Mouse (Mus musculus) C2C12 (cell line): Measurements from ENCODE around the gene Mindy2. TPM values are rescaled to one million over a fixed set of nuclear protein-coding genes. Genes with fewer than 3 reads are reported as not detected.

Experiments used
- H3K27me3 ChIP-seq: one replicate; pipeline ENCODE4 v1.6.1; 2011; ENCODE audit not compliant: control insufficient read depth, insufficient read depth, insufficient read length
- H3K36me3 ChIP-seq: one replicate; pipeline ENCODE4 v1.6.1; 2011; ENCODE audit not compliant: control insufficient read depth, insufficient read depth
- H3K4me3 ChIP-seq: one replicate; pipeline ENCODE4 v1.5.1; 2011; ENCODE audit warnings: mild to moderate bottlenecking, control low read depth; ENCODE audit not compliant: poor library complexity, insufficient read depth, severe bottlenecking
- H3K79me2 ChIP-seq: one replicate; pipeline ENCODE4 v1.6.1; 2011; ENCODE audit not compliant: control insufficient read depth, insufficient read depth
- H3K79me3 ChIP-seq: one replicate; pipeline ENCODE4 v1.6.1; 2011; ENCODE audit warnings: low read depth, control low read depth
- H3ac ChIP-seq: one replicate; pipeline ENCODE3; 2011; ENCODE audit warnings: low read depth; ENCODE audit not compliant: control insufficient read depth, insufficient read length
- CEBPB ChIP-seq: IDR thresholded peaks from one replicate; pipeline ENCODE4 v1.6.1; 2011; ENCODE audit warnings: low read depth, mild to moderate bottlenecking, control low read depth, moderate library complexity
- CTCF ChIP-seq: IDR thresholded peaks from one replicate; pipeline ENCODE4 v1.5.1; 2011; ENCODE audit not compliant: control insufficient read depth, insufficient read depth, insufficient read length
- FOSL1 ChIP-seq: IDR thresholded peaks from one replicate; pipeline ENCODE4 v1.8.0; 2011; ENCODE audit warnings: mild to moderate bottlenecking, low read length; ENCODE audit not compliant: poor library complexity, insufficient read depth, severe bottlenecking
- MAX ChIP-seq: IDR thresholded peaks from one replicate; pipeline ENCODE4 v1.6.1; 2011; ENCODE audit warnings: mild to moderate bottlenecking, control low read depth
- MYOD1 ChIP-seq: IDR thresholded peaks from one replicate; pipeline ENCODE4 v1.6.1; 2011; ENCODE audit warnings: low read depth; ENCODE audit not compliant: control insufficient read depth, insufficient read length
- MYOG ChIP-seq: IDR thresholded peaks from one replicate; pipeline ENCODE4 v1.6.1; 2011; ENCODE audit not compliant: control insufficient read depth, insufficient read length; ENCODE audit errors: extremely low read depth
- USF1 ChIP-seq: IDR thresholded peaks from one replicate; pipeline ENCODE4 v1.6.1; 2011; ENCODE audit warnings: low read depth, mild to moderate bottlenecking, control low read depth, moderate library complexity
- polyA plus RNA-seq: library from polyadenylated mRNA; unstranded; fragments of >200 nt; fragmentation: generic; extraction: Trizol; gene quantifications from one replicate; pipeline ENCODE4 v1.2.1, GENCODE M21; 2012; ENCODE audit warnings: missing spikeins

Mindy2 gene
- polyA plus RNA-seq, 1 experiment: 1.3 TPM

GRCm38 (mm10) chr9:70654496-70654895 is 2.5 kb downstream of the Mindy2 start:
- H3K79me3 ChIP-seq: no peaks in the 10 kb centered on the region
- H3K27me3 ChIP-seq: no peaks in the 10 kb centered on the region
- TF ChIP-seq FOSL1: no peak
- no peak for TF ChIP-seq MAX
- no peak for TF ChIP-seq MYOG
- TF ChIP-seq CEBPB: no peak
- no peak for TF ChIP-seq USF1
- no peak overlapping the region for H3K4me3 ChIP-seq
- no peaks in the 10 kb centered on the region for H3K79me2 ChIP-seq
- H3ac ChIP-seq: no peak overlapping the region
- H3K36me3 ChIP-seq: no peaks in the 10 kb centered on the region

DNA sequence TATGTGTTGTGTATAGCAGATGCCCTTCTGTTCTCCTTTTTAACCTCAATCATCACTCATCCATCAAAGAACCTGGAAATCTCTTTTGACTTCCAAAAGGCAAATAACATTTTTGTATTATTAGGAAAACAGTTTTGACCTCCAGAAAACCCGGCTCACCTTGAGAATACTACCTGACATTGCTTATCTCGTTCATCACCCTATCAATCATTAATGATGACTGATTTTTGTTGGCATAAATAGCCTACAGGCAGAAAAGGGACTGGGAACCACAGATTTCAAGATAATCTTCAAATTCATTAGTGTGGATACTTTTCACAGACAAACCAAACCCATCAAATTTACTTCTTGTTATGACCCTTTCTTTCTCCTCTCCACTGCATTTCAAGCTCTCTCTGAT is 3.1 kb downstream of the Mindy2 start:
- H3K27me3 ChIP-seq: no peaks in the 10 kb centered on the region
- H3K79me3 ChIP-seq: no peaks in the 10 kb centered on the region
- TF ChIP-seq USF1 (no peak), MAX (no peak), MYOD1 (no peak), FOSL1 (no peak), CTCF (no peak), CEBPB (no peak)
- H3ac ChIP-seq: no peak overlapping the region
- no peak overlapping the region for H3K4me3 ChIP-seq
- H3K36me3 ChIP-seq: no peaks in the 10 kb centered on the region
- no peaks in the 10 kb centered on the region for H3K79me2 ChIP-seq

DNA sequence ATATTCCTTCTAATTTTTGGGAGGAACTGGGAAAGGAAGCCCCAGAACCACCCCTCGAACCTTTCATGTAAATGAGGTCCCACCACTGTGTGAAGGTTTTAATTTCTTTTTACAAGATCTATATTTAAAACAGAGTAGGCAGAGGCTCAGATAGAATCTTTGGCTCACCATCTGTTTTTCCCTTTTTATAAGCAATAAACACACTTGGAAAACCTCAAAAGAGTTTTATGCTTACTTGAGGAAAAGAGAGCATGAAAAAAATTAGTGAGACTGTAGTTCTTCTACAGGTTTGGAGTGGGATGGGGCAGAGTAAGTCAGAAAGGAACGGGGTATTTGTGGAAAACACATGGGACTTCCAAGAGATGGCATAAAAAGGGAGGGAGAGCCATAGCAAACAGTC is 4.8 kb downstream of the Mindy2 start:
- Histone ChIP-seq H3ac (no peak overlapping the region), H3K4me3 (no peak overlapping the region), H3K27me3 (no peaks in the 10 kb centered on the region), H3K79me2 (no peaks in the 10 kb centered on the region), H3K79me3 (no peaks in the 10 kb centered on the region), H3K36me3 (no peaks in the 10 kb centered on the region)
- no peak for TF ChIP-seq MAX
- no peak for TF ChIP-seq FOSL1
- no peak for TF ChIP-seq MYOG
- no peak for TF ChIP-seq CTCF
- TF ChIP-seq USF1: no peak
- no peak for TF ChIP-seq CEBPB
- TF ChIP-seq MYOD1: no peak

DNA sequence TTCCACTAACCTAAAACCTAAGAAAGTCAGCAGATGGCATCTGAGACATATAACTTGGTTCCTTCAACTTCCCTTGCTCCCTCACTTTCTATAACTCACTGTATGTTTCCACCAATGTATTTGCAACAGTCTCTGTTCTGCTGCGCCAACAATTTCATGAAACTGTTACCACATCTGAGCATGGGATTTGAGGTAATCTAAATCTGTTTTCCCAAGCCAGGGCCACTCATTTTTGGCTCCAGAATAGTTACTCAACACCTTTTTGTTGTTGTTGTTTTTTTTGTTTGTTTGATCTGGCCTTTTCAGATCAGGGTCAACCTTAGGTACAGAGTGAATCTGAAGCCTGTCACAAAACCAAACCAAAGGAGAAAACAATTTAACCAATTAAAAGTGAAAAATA is 6.0 kb downstream of the Mindy2 start:
- Histone ChIP-seq H3ac (no peak overlapping the region), H3K79me3 (no peaks in the 10 kb centered on the region), H3K27me3 (no peaks in the 10 kb centered on the region), H3K36me3 (no peaks in the 10 kb centered on the region), H3K4me3 (no peak overlapping the region), H3K79me2 (no peaks in the 10 kb centered on the region)
- no peak for TF ChIP-seq MYOD1
- no peak for TF ChIP-seq CTCF
- no peak for TF ChIP-seq MYOG
- no peak for TF ChIP-seq USF1
- TF ChIP-seq CEBPB: no peak

GRCm38 (mm10) chr9:70650260-70650659 is 6.7 kb downstream of the Mindy2 start:
- Histone ChIP-seq H3K79me2 (no peaks in the 10 kb centered on the region), H3K27me3 (no peaks in the 10 kb centered on the region), H3ac (no peak overlapping the region), H3K4me3 (no peak overlapping the region), H3K36me3 (no peaks in the 10 kb centered on the region), H3K79me3 (no peaks in the 10 kb centered on the region)
- TF ChIP-seq MYOG (no peak), FOSL1 (no peak), USF1 (no peak), MAX (no peak)

DNA sequence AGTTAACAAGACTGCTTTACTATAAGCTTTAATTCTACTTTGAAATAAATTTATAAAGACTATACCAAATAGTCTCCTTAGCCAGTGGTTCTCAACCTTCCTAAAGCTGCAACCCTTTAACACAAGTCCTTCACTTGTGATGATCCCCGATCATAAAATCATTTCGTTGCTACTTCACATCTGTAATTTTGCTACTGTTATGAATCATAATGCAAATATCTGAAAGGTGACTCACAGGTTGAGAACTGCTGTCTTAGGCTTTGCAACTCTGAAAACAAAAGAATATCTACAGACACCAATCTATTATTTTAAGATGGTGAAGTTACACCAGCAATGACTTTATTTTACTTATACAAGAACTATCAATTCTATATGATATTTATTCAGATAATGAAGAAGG is 20.2 kb downstream of the Mindy2 start:
- Histone ChIP-seq H3K79me2 (no peaks in the 10 kb centered on the region), H3ac (no peak overlapping the region), H3K79me3 (no peaks in the 10 kb centered on the region), H3K36me3 (no peaks in the 10 kb centered on the region), H3K4me3 (no peak overlapping the region), H3K27me3 (no peaks in the 10 kb centered on the region)
- TF ChIP-seq FOSL1 (peak; percentile 3), MYOG (no peak)

GRCm38 (mm10) chr9:70631665-70632064 is 25.3 kb downstream of the Mindy2 start:
- Histone ChIP-seq H3K79me3 (no peaks in the 10 kb centered on the region), H3K27me3 (no peaks in the 10 kb centered on the region), H3K36me3 (no peaks in the 10 kb centered on the region), H3K4me3 (no peak overlapping the region), H3K79me2 (no peaks in the 10 kb centered on the region), H3ac (no peak overlapping the region)
- no peak for TF ChIP-seq FOSL1
- no peak for TF ChIP-seq MYOD1
- no peak for TF ChIP-seq CEBPB
- TF ChIP-seq CTCF: no peak
- no peak for TF ChIP-seq USF1
- TF ChIP-seq MYOG: no peak
- no peak for TF ChIP-seq MAX
